Mouse (Mus musculus) megakaryocyte progenitor cell, adult 5-6 weeks (primary cell): ENCODE measurements around the gene Cdk8. TPM values are rescaled to one million over a fixed set of nuclear protein-coding genes. Genes with fewer than 3 reads are reported as not detected.

ENCODE experiments used
- ATAC-seq: replicated peaks from 2 replicates; pipeline ENCODE4 v1.8.0; 2016; ENCODE audit warnings: mild to moderate bottlenecking, moderate TSS enrichment, inconsistent platforms; ENCODE audit not compliant: poor library complexity
- total RNA-seq, 2 experiments: library from RNA; stranded (forward) in 1 of 2; stranded (reverse) in 1 of 2; fragments of 157-497, 149-512 nt in 1 of 2; fragments of 200-1000 nt in 1 of 2; gene quantifications; 2 replicates each; pipeline versions ENCODE4 v1.2.3 to v1.2.4; 2015 to 2017

Gene Cdk8
- total RNA-seq, 2 experiments from 2014 or later, result 41.0 to 53.2 TPM

- ATAC-seq, result no peak
Observed at GRCm38 (mm10) chr5:146274420-146275045, 43.5 kb downstream of the Cdk8 start.

- ATAC-seq, result no peak
Observed at GRCm38 (mm10) chr5:146277513-146277912, 46.5 kb downstream of the Cdk8 start.

GRCm38 (mm10) chr5:146280012-146280411 lies 49.0 kb downstream of the Cdk8 start:
- ATAC-seq, result 0 out of 2 replicates have a peak, but pooled peaks have one; percentile 23

GRCm38 (mm10) chr5:146281241-146281818 lies 50.3 kb downstream of the Cdk8 start:
- ATAC-seq, result no peak

- no peak for ATAC-seq
Observed at GRCm38 (mm10) chr5:146281884-146282579, 51.0 kb downstream of the Cdk8 start.

GRCm38 (mm10) chr5:146283899-146284298 lies 52.9 kb downstream of the Cdk8 start:
- ATAC-seq, result no peak

DNA sequence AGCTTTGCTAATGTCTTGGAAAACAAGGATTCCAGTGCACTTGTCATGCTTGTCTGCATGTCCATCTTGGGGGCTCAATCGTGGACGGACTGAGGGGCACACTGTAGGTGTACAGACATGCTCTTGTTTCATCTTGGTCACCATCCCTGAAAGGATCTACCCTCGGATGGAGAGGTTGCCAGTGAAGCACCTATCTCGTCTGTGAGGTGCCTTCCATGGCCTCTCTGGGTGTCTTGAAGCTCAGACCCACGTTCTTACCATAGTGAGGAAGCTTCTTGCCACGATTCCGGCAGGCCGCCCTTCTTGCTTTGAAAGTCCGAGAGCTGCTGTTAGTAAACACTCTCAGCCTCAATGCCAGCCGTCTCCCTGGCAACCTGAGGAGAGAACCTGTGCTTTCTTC lies 56.4 kb downstream of the Cdk8 start:
- no peak for ATAC-seq

GRCm38 (mm10) chr5:146288048-146288501 lies 57.0 kb downstream of the Cdk8 start:
- no peak for ATAC-seq

DNA sequence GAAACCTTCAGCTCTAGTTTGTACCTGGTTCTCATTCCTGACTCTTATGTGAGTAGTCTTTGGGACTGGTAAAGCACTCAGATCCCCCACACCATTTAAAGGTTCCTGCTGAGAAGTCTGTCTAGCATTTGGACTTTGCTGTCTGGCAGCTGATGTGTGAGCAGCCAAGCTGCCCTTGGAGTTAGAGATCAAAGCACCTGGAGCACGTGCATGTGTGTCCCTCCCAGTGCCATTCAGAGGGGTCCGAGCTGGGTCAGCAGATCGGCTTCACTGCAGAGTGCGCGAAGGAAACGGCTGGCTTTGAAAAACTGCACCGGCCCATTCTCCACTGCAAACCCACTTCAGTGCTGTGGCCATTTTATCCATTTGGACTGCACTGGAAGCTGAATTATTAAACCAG lies 58.9 kb downstream of the Cdk8 start:
- no peak for ATAC-seq

DNA sequence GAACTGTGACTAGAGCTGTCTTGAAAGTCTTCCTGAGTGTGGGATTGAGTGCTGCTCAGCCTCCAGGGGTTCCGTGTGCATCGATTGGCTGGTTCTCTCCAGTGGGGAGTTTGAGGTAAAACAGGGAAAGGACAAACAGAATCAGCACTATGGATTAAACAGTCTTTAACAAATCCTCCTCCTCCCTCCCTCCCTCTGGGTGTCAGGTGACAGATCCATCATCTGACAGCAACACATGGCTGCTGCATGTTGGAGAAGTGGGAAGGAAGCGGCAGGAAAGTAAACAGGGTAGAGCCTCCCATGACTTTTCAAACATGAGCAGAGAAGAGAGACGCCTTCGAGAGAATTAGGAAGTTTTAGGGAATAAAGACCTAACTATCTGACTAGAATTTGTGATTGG lies 59.4 kb downstream of the Cdk8 start:
- no peak for ATAC-seq

GRCm38 (mm10) chr5:146291560-146291959 lies 60.5 kb downstream of the Cdk8 start:
- 0 out of 2 replicates have a peak, but pooled peaks have one; percentile 21 for ATAC-seq

DNA sequence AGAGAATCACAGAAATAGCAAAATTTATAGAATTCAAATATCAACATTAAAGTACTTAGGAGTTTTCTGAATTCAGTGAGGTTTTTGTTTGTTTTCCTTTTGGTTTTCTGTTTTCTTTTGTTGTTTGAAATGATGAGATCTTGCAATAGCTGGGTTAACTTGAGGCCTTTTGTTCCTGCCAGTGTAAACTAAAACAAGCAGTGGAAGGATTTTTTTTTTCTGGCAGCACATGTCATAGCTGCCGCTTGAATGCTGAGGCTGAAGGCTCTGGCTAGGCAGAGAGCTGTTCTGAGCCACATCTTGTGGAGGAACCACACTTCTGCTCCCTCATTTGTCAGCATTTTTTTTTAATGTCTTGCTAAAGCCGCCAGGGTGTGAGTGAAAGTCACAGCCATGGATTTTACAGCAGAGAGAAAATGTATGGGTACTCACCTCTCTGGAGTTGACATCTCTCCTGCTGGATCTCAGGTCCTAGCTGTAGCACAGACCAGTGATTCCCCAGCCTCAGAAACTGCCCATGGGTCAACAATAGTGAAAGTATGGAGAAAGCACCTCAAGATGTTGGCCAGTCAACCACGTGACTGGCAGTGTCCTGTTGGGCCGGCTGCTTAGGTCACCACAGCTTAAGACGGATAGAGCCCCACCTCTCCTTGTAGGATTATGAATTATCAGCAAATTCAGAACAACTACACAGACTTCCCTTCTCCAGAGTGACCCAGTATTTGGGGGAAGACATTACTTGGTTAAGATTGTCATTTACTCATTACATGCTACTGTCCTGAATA lies 62.1 kb downstream of the Cdk8 start:
- ATAC-seq, result no peak

DNA sequence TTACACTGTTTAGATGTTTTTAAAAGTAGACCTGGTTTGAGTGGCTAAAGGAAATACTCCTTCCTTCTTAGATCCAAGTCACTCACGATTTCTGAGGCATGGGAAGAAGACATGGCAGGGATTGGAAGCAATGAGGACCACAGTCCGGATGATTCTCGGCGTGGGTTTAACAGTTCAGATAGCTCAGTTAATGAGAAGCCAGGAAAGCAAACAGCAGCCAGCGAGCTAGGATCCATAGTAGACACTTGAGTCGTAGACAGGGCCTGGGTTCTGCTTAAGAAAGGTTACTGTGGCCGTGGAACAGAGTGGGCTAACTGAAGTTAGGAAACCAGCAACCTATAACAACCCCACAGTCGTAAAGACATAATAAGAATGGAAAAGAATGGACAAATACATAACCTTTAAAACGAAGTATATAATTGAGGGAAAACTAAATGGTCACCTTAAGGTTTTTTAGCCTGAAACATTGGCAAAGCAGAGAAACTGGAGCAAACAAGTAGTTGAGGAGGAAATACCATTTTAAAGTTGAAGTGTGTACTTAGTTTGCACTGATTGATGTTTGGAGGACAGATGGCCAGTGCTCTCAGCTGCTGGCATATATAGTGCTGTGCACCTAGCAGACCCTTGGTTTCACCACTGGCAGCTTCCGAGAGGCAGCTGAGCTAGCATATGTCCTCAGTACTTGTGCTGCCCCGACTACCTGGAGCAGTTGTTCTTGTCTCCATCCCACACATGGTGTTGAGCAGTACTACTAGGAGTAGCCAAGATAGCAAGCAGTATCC lies 63.1 kb downstream of the Cdk8 start:
- ATAC-seq, result no peak

- no peak for ATAC-seq
Observed at GRCm38 (mm10) chr5:146294834-146295233, 63.8 kb downstream of the Cdk8 start.

GRCm38 (mm10) chr5:146298807-146299519 lies 67.9 kb downstream of the Cdk8 start:
- peak; percentile 67 for ATAC-seq

DNA sequence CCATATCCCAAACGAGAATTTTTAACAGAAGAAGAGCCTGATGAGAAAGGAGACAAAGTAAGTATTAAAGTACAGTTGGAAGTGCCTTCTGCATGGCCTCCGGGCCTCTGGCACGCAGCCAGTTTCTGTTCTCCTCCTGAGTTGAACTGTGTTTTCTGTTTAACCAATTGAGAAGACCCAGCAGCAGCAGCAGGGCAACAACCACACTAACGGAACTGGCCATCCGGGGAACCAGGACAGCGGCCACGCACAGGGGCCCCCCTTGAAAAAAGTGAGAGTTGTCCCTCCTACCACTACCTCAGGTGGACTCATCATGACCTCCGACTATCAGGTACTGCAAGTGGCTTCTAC lies 68.5 kb downstream of the Cdk8 start:
- ATAC-seq, result peak; percentile 63

- peak; percentile 63 for ATAC-seq
Observed at GRCm38 (mm10) chr5:146303470-146303869, 72.4 kb downstream of the Cdk8 start.

GRCm38 (mm10) chr5:146307046-146307743 lies 76.2 kb downstream of the Cdk8 start:
- no peak for ATAC-seq

GRCm38 (mm10) chr5:146307744-146308096 lies 76.7 kb downstream of the Cdk8 start:
- peak; percentile 71 for ATAC-seq
